Mouse (Mus musculus) myocyte (in vitro differentiated cells): Measurements from ENCODE around the gene Hoga1. TPM values are rescaled to one million over a fixed set of nuclear protein-coding genes. Genes with fewer than 3 reads are reported as not detected.
A peak's percentile ranks its signal among the peaks of the same experiment; 100 is the strongest.
"Not testable (repeated sequence)": the region's sequence is repeated elsewhere in the genome, so short reads cannot be mapped to it uniquely, and the experiment has no call there.

ENCODE experiments used
- H3K27me3 ChIP-seq: one replicate; pipeline ENCODE4 v1.6.1; 2011; ENCODE audit not compliant: control insufficient read depth, insufficient read depth, insufficient read length
- H3K36me3 ChIP-seq: one replicate; pipeline ENCODE4 v1.6.1; 2011; ENCODE audit not compliant: control insufficient read depth, insufficient read depth
- H3K4me2 ChIP-seq: one replicate; pipeline ENCODE4 v1.6.1; 2011; ENCODE audit warnings: low read depth, control low read depth
- H3K4me3 ChIP-seq: one replicate; pipeline ENCODE4 v1.5.1; 2011; ENCODE audit warnings: mild to moderate bottlenecking, control low read depth, moderate library complexity
- H3K79me2 ChIP-seq: one replicate; pipeline ENCODE4 v1.6.1; 2011; ENCODE audit not compliant: control insufficient read depth, insufficient read depth
- H3ac ChIP-seq: one replicate; pipeline ENCODE4 v1.6.1; 2011; ENCODE audit not compliant: control insufficient read depth, insufficient read length
- CEBPB ChIP-seq: IDR thresholded peaks from 2 replicates; pipeline ENCODE4 v1.6.1; 2011; ENCODE audit warnings: mild to moderate bottlenecking, moderate library complexity; ENCODE audit not compliant: poor library complexity, insufficient read depth, severe bottlenecking
- E2F4 ChIP-seq: IDR thresholded peaks from one replicate; pipeline ENCODE4 v1.6.1; 2011; ENCODE audit warnings: mild to moderate bottlenecking, control low read depth, moderate library complexity; ENCODE audit not compliant: insufficient read depth
- MAX ChIP-seq: IDR thresholded peaks from one replicate; pipeline ENCODE4 v1.6.1; 2011; ENCODE audit warnings: low read depth, mild to moderate bottlenecking, control low read depth
- MYOD1 ChIP-seq, 3 experiments: IDR thresholded peaks; one replicate each; pipeline ENCODE4 v1.6.1; 2011; ENCODE audit warnings: control low read depth in 2 of 3, low read depth in 2 of 3, mild to moderate bottlenecking in 2 of 3, moderate library complexity in 1 of 3; ENCODE audit not compliant: insufficient read length in 2 of 3, control insufficient read depth in 1 of 3
- MYOG ChIP-seq, 3 experiments: IDR thresholded peaks; one replicate each; pipeline ENCODE4 v1.6.1; 2011; ENCODE audit warnings: control low read depth in 2 of 3, low read depth in 2 of 3, mild to moderate bottlenecking in 2 of 3; ENCODE audit not compliant: insufficient read length in 2 of 3, control insufficient read depth in 1 of 3, insufficient read depth in 1 of 3
- POLR2A ChIP-seq: IDR thresholded peaks from one replicate; pipeline ENCODE4 v1.6.1; 2011; ENCODE audit warnings: low read depth, mild to moderate bottlenecking, control low read depth, moderate library complexity; ENCODE audit not compliant: insufficient read length
- POLR2AphosphoS2 ChIP-seq: IDR thresholded peaks from one replicate; pipeline ENCODE4 v1.6.1; 2011; ENCODE audit warnings: low read depth, control low read depth; ENCODE audit not compliant: insufficient read length
- REST ChIP-seq: IDR thresholded peaks from one replicate; pipeline ENCODE4 v1.6.1; 2011; ENCODE audit warnings: mild to moderate bottlenecking, control low read depth, moderate library complexity; ENCODE audit not compliant: insufficient read depth, insufficient read length
- SRF ChIP-seq: IDR thresholded peaks from one replicate; pipeline ENCODE4 v1.6.1; 2011; ENCODE audit warnings: low read depth; ENCODE audit not compliant: control insufficient read depth, insufficient read length
- TCF12 ChIP-seq: IDR thresholded peaks from one replicate; pipeline ENCODE4 v1.6.1; 2011; ENCODE audit warnings: mild to moderate bottlenecking, control low read depth; ENCODE audit not compliant: poor library complexity, insufficient read depth, severe bottlenecking
- TCF3 ChIP-seq: IDR thresholded peaks from one replicate; pipeline ENCODE4 v1.6.1; 2011; ENCODE audit warnings: low read depth, control low read depth; ENCODE audit not compliant: insufficient read length
- USF1 ChIP-seq: IDR thresholded peaks from one replicate; pipeline ENCODE4 v1.6.1; 2011; ENCODE audit warnings: low read depth, mild to moderate bottlenecking, control low read depth, moderate library complexity
- polyA plus RNA-seq: library from polyadenylated mRNA; unstranded; fragments of >200 nt; fragmentation: generic; extraction: Trizol; gene quantifications from one replicate; pipeline ENCODE4 v1.2.1, GENCODE M21; 2012; ENCODE audit warnings: missing spikeins

Hoga1 gene
- polyA plus RNA-seq, 1 experiment = 2.4 TPM

DNA sequence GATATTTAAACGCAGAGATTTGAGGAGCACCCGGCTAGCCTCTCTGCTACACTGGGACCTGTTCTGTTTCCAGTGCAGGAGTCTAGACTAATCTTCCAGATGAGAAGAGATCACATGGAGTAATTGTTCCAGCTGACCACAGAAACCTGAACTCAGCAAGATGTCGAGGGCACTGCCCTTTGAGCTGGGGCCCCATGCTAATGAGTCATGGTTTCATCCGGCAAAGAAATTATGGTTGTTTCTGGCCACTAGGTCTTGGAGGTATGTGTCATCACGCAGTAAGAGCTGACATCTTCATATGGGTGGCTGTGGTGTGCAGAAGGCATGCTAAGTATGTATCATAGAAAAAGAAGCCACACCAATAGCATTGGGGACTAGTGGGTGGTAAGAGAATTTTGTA, 34.5 kb downstream of the Hoga1 start:
- peaks cover 4% of the 10 kb centered on the region for H3K36me3 ChIP-seq
- no peaks in the 10 kb centered on the region for H3K79me2 ChIP-seq
- no peak overlapping the region for H3ac ChIP-seq
- TF ChIP-seq CEBPB (peak; percentile 64; the same call in 1 of the 2 replicates), USF1 (peak; percentile 82), POLR2AphosphoS2 (no peak), MYOD1 (IDR thresholded peaks at IDR 0.05; ENCODE audit: control insufficient read depth in 1 of 3, insufficient read length in 2 of 3, low read depth in 2 of 3) (peak in 1 of 3 experiments; percentile 1), E2F4 (no peak), MYOG (IDR thresholded peaks at IDR 0.05; ENCODE audit: control insufficient read depth in 1 of 3, insufficient read depth in 1 of 3, insufficient read length in 2 of 3, low read depth in 2 of 3) (no peak), TCF3 (no peak), TCF12 (no peak)
- H3K4me3 ChIP-seq = no peak overlapping the region
- H3K27me3 ChIP-seq = no peaks in the 10 kb centered on the region
- H3K4me2 ChIP-seq = peak overlapping the region; percentile 91

DNA sequence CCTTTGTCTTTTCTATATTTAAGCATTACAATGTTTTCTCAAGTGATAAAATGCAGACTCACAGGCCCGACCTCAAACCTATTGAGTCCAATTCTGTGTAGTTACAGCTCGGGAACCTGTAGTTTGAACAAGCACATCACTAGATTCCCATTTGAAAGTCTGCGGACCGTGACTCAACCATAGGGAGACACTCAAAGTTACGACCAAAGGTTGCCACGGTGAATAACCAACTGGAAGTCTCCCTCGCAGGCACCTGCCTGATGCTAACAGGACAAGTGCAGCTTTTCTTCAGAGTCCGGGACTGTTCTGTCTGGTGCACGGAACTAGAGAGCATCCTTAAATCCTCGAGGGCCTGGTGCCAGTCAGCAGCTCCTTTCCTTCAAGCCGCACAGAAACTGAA, 35.1 kb downstream of the Hoga1 start:
- no peak overlapping the region for H3K4me3 ChIP-seq
- peak overlapping the region; percentile 91 for H3K4me2 ChIP-seq
- no peaks in the 10 kb centered on the region for H3K36me3 ChIP-seq
- TF ChIP-seq CEBPB = no peak
- H3K79me2 ChIP-seq = no peaks in the 10 kb centered on the region
- no peak overlapping the region for H3ac ChIP-seq
- no peaks in the 10 kb centered on the region for H3K27me3 ChIP-seq

DNA sequence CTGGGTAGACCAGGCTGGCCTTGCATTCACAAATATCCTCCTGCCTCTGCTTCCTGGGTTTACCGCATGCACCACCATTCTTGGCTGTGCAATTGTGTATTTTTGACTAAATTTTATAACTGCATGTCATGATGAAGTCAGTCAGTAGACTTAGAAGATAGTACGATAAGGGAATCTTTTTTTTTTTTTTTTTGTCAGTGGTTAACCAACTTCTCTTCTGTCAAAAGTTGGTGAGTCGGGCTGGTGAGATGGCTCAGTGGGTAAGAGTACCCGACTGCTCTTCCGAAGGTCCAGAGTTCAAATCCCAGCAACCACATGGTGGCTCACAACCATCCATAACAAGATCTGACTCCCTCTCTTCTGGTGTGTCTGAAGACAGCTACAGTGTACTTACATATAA, 36.2 kb downstream of the Hoga1 start:
- H3K36me3 ChIP-seq, H3K79me2 ChIP-seq, H3K27me3 ChIP-seq, H3ac ChIP-seq, H3K4me2 ChIP-seq, H3K4me3 ChIP-seq: not testable (repeated sequence)

DNA sequence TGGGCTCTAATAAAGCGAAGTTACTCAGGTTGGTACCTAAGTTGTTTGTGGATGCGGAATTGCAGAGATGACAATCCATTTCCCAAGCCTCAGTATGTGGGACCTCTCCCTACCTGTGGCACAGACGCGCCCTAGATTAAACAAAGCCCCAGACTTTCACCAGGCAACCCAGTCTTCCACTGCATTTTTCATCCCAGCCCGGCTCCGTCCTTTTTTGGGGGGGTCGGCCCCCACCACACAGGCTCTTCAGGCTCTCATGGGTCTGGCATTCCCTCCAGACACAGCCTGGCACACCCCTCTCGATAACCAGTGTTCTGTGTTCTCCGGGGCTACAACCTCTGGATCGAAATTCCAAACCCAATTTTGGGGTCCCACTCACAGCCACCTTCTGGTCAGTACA, 40.3 kb downstream of the Hoga1 start:
- TF ChIP-seq REST (no peak), TCF3 (no peak), E2F4 (no peak), POLR2AphosphoS2 (no peak), USF1 (no peak), SRF (no peak), CEBPB (no peak), MYOG (IDR thresholded peaks at IDR 0.05; ENCODE audit: control insufficient read depth in 1 of 3, insufficient read depth in 1 of 3, insufficient read length in 2 of 3, low read depth in 2 of 3) (no peak), TCF12 (no peak), POLR2A (no peak), MAX (no peak), MYOD1 (IDR thresholded peaks at IDR 0.05; ENCODE audit: control insufficient read depth in 1 of 3, insufficient read length in 2 of 3, low read depth in 2 of 3) (no peak)
- peak overlapping the region; percentile 59 for H3K4me3 ChIP-seq
- H3K36me3 ChIP-seq = no peaks in the 10 kb centered on the region
- H3K79me2 ChIP-seq = peaks cover under 1% of the 10 kb centered on the region
- H3K4me2 ChIP-seq = peak overlapping the region; percentile 94
- no peaks in the 10 kb centered on the region for H3K27me3 ChIP-seq
- peak overlapping the region; percentile 2 for H3ac ChIP-seq

DNA sequence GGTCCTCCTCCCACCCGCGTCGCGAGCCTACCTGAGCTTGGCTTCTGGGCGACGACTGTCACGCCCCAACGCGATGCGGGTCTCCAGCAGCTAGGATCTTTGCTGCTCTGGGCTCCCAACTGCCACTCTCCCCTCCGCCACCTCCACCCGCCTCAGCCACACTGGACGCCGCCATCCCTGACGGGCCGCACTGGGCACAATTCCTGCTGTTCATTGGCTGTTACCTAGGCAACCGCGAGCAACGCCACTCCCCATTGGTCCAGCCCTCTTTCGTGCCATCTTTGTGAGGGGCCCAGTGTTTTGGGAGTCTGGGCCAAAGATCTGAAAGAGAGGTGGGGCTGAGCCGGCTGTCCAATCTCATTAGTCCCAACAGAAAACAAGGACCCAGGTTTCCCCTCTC, 40.8 kb downstream of the Hoga1 start, which contains the start of gene Morn4:
Morn4 (minus strand) TSS at position 192 of the 400 bp plus-strand sequence.
- Histone ChIP-seq H3K79me2 (peaks cover 5% of the 10 kb centered on the region), H3K4me3 (peak within 1 kb of the TSS; percentile 59), H3ac (peak within 1 kb of the TSS; percentile 2), H3K27me3 (no peaks in the 10 kb centered on the region), H3K36me3 (no peaks in the 10 kb centered on the region), H3K4me2 (peak within 1 kb of the TSS; percentile 94)
- TF ChIP-seq USF1 = no peak
- TF ChIP-seq MAX = no peak
- peak; percentile 91 for TF ChIP-seq POLR2A
- TF ChIP-seq MYOG (IDR thresholded peaks at IDR 0.05; ENCODE audit: control insufficient read depth in 1 of 3, insufficient read depth in 1 of 3, insufficient read length in 2 of 3, low read depth in 2 of 3) = no peak
- TF ChIP-seq POLR2AphosphoS2 = peak; percentile 80

DNA sequence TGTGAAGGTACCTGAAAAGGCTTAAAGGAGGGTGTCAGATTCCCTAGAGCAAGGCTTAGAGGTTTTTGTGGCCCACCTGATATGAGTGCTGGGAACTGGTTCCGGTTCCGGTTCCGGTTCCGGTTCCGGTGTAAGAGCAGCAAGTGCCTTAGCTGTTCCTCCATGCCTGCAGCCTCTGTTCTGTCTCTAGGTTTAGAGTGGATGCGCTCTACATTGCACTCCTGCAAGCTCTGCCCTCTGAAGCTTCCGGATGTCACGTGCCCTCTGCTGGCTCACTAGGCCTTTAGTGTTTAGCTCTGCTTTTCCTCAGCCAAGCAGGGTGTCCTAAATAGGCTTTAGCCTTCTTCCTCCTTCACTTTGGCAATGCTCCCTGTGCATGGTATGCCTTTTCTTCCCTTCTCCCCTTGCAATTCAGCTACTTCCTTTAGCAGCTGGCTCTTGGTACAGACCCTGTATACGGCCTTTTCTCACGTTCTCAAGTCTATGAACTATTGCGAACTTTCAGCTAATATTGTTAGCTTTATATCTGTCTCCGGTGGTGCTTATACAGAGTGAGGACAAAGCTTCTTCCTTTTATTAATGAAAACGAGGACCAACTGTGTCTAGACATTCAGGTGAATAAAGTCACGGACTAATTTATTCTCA, 43.8 kb downstream of the Hoga1 start:
- Histone ChIP-seq H3K4me3 (peak overlapping the region; percentile 72), H3ac (no peak overlapping the region), H3K4me2 (peak overlapping the region; percentile 98), H3K79me2 (peaks cover 34% of the 10 kb centered on the region), H3K36me3 (no peaks in the 10 kb centered on the region), H3K27me3 (no peaks in the 10 kb centered on the region)
- peak; percentile 93 for TF ChIP-seq USF1
- TF ChIP-seq TCF3 = no peak
